Mouse (Mus musculus) E14TG2a.4 (cell line): ENCODE measurements around the gene Ccl22.

Source experiments
- H3K27me3 ChIP-seq: 2 replicates; pipeline ENCODE4 v1.6.1; 2014; ENCODE audit warnings: low read length, control low read depth; ENCODE audit not compliant: insufficient read depth
- H3K36me3 ChIP-seq: 2 replicates; pipeline ENCODE4 v1.6.1; 2014; ENCODE audit warnings: low read length, control low read depth; ENCODE audit not compliant: insufficient read depth
- H3K4me1 ChIP-seq: replicated peaks from 2 replicates; pipeline ENCODE4 v1.6.1; 2014; ENCODE audit warnings: low read depth, low read length, control low read depth
- H3K4me3 ChIP-seq: replicated peaks from 2 replicates; pipeline ENCODE4 v1.5.1; 2014; ENCODE audit warnings: mild to moderate bottlenecking, low read length
- H3K9me3 ChIP-seq: 2 replicates; pipeline ENCODE4 v1.6.1; 2014; ENCODE audit warnings: low read length, control low read depth
- CTCF ChIP-seq: conservative IDR thresholded peaks from 2 replicates; pipeline ENCODE4 v1.5.1; 2014; ENCODE audit warnings: low read length
- NANOG ChIP-seq: IDR thresholded peaks from 2 replicates; pipeline ENCODE4 v1.6.1; 2014; ENCODE audit warnings: borderline replicate concordance, low read length, mixed read lengths
- POU5F1 ChIP-seq: IDR thresholded peaks from 2 replicates; pipeline ENCODE4 v1.6.1; 2014; ENCODE audit warnings: low read length, borderline replicate concordance

Gene Ccl22

DNA sequence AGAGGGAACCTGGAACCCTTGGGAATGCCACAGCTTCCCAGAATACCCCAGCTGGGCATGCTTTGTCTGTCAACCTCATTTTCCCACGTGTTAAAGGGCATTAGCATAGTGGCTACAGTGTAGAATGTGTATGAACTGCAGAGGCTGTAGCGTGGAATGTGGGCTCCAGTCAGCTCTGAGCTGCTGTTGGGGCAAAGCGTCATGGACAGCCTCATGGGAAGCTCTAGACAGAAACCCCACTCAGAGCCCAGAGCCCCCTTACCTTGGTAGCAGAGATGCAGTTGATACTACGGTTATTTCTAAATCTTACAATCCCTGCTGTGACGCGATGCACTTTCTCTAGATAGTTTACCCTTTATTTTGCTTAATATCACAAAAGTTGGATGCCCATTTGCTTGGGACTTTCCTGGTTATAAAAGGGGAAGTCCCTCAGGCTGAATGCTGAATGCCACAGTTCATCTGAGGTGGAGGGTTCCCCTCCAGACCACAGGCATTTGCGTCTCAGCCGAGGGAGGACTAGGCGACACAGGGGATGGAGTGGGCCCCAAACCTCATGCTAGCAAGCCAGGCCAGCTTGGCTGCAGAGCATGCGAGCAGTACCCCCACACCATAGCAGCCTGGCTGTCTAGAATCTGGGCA is 33.6 kb downstream of the Ccl22 start:
- Histone ChIP-seq H3K27me3 (peaks cover 46% of the 10 kb centered on the region), H3K9me3 (no peaks in the 10 kb centered on the region), H3K4me3 (no peak overlapping the region), H3K36me3 (no peaks in the 10 kb centered on the region), H3K4me1 (peaks cover 30% of the 10 kb centered on the region)
- TF ChIP-seq CTCF (no peak), POU5F1 (no peak), NANOG (no peak)

DNA sequence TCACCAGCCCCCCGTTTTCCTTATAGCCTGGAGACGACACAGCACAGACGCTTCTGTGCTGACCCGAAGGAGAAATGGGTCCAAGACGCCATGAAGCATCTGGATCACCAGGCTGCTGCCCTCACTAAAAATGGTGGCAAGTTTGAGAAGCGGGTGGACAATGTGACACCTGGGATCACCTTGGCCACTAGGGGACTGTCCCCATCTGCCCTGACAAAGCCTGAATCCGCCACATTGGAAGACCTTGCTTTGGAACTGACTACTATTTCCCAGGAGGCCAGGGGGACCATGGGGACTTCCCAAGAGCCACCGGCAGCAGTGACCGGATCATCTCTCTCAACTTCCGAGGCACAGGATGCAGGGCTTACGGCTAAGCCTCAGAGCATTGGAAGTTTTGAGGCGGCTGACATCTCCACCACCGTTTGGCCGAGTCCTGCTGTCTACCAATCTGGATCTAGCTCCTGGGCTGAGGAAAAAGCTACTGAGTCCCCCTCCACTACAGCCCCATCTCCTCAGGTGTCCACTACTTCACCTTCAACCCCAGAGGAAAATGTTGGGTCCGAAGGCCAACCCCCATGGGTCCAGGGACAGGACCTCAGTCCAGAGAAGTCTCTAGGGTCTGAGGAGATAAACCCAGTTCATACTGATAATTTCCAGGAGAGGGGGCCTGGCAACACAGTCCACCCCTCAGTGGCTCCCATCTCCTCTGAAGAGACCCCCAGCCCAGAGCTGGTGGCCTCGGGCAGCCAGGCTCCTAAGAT is 34.3 kb downstream of the Ccl22 start:
- TF ChIP-seq POU5F1, result no peak
- no peak for TF ChIP-seq CTCF
- peak overlapping the region; percentile 56; the same call in 1 of the 2 replicates for H3K4me3 ChIP-seq
- H3K9me3 ChIP-seq, result no peaks in the 10 kb centered on the region
- no peaks in the 10 kb centered on the region for H3K36me3 ChIP-seq
- peaks cover 37% of the 10 kb centered on the region for H3K4me1 ChIP-seq
- peaks cover 46% of the 10 kb centered on the region for H3K27me3 ChIP-seq

DNA sequence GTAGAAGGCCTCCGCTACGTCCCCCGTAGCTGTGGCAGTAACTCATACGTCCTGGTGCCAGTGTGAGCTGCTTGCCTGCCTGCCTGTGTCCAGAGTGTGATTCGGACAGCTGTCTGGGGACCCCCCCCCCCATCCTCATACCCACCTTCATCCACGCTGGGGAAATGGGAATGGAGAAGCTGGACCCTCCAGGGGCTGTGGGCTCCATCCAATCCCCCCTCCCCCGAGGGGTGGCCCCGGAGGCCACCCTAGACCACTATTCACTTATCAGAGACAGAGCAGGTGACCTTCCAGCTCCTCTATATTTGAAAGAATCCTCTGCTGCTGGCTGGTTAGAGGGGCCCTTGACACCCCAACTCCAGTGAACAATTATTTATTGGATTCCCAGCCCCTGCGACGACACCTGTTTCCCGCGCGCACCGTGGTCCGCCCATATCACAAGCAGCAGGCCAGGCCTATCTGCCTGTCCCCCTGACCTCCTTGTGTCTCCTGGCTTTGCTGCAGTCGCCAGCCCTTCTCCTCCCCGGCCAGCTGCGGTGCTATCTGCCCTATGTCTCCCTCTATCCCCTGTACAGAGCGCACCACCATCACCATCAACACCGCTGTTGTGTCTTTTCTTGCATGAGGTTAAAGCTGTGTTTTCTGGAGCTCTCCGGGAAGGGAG is 35.2 kb downstream of the Ccl22 start:
- TF ChIP-seq CTCF (no peak), NANOG (no peak), POU5F1 (no peak)

DNA sequence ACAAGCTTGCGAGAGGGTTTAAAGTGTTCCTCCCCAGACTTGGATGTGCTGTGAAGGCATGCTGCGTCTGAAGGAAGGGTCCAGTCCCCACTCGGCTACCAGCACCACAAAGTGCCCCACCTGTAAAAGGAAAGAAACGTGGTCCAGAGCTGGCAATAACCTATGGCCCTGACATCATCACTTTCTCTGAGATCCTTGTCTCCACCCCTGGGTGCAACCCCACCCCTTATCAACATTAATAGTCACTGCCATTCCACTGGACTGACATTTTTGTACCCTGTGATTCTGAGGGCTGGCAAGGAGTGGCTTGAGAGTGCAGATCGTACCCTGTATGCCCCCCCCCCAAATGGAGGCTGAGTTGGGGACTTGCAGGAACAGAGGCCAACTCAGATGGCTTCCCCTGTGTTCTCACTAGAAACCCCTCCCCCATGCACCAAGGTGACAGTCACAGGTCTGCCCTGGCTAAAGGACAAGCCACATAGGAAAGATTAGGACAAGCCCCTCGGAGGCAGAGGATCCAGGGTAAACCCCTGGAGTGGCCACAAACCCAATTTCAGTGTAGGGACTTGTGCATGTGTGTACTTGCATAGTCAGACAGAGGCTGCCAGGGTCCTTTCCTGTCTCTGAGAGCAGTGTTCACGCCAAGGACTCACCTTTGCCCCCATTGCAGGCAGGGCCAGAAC is 35.9 kb downstream of the Ccl22 start:
- H3K4me1 ChIP-seq, result peaks cover 51% of the 10 kb centered on the region
- H3K36me3 ChIP-seq, result no peaks in the 10 kb centered on the region
- peaks cover 31% of the 10 kb centered on the region for H3K27me3 ChIP-seq
- peak overlapping the region; percentile 56 for H3K4me3 ChIP-seq
- TF ChIP-seq CTCF (no peak), POU5F1 (no peak), NANOG (no peak)
- no peaks in the 10 kb centered on the region for H3K9me3 ChIP-seq

More for the DNA sequence above, 35.2 kb downstream of the Ccl22 start:
- Histone ChIP-seq H3K4me3 (peak overlapping the region; percentile 56), H3K36me3 (no peaks in the 10 kb centered on the region), H3K4me1 (peaks cover 47% of the 10 kb centered on the region), H3K27me3 (peaks cover 37% of the 10 kb centered on the region), H3K9me3 (no peaks in the 10 kb centered on the region)

DNA sequence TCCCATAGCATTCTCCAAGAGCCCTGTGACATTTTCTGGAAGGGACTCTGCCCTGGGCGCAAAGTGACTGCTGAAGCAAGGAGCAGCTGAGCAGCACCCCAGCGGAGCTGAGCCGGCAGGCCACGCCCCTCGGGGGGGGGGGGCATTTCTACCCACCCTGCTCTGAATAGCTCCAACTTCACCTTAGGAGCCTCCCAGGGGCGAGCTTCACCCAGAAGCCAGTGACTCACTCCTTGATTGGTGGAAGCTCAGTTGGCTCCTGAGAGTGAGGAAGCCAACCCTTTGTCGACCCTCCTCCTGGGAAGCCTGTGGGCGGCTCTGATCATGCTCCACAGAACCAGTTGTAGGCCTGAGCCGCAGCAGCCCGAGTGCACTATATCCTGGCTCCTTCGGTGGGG is 36.4 kb downstream of the Ccl22 start:
- no peaks in the 10 kb centered on the region for H3K36me3 ChIP-seq
- no peaks in the 10 kb centered on the region for H3K9me3 ChIP-seq
- peaks cover 28% of the 10 kb centered on the region for H3K27me3 ChIP-seq
- TF ChIP-seq POU5F1 (no peak), CTCF (no peak), NANOG (no peak)
- peaks cover 56% of the 10 kb centered on the region for H3K4me1 ChIP-seq
- H3K4me3 ChIP-seq, result peak overlapping the region; percentile 56

DNA sequence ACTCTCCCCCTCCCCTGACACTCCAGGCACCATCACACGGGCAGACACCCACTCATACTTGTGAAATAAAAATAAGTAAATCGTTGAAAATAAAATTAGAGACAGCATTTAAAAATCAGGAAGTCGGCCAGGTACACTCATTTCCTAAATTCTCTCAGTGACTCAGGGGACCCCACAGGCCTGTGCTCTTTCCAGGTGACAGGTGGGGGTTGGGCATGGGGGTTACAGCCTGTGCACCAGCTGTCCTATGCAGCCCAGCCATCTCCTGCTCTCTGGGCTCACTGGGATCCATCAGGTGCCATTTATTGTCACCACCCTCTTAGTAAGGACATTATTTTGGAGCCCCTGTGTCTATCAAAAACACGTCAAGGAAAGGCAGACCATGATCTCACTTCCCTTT is 38.5 kb downstream of the Ccl22 start:
- Histone ChIP-seq H3K27me3 (peaks cover 18% of the 10 kb centered on the region), H3K36me3 (no peaks in the 10 kb centered on the region), H3K4me3 (no peak overlapping the region), H3K4me1 (peaks cover 72% of the 10 kb centered on the region), H3K9me3 (no peaks in the 10 kb centered on the region)
- TF ChIP-seq POU5F1, result no peak
- TF ChIP-seq NANOG, result no peak
- TF ChIP-seq CTCF, result no peak

DNA sequence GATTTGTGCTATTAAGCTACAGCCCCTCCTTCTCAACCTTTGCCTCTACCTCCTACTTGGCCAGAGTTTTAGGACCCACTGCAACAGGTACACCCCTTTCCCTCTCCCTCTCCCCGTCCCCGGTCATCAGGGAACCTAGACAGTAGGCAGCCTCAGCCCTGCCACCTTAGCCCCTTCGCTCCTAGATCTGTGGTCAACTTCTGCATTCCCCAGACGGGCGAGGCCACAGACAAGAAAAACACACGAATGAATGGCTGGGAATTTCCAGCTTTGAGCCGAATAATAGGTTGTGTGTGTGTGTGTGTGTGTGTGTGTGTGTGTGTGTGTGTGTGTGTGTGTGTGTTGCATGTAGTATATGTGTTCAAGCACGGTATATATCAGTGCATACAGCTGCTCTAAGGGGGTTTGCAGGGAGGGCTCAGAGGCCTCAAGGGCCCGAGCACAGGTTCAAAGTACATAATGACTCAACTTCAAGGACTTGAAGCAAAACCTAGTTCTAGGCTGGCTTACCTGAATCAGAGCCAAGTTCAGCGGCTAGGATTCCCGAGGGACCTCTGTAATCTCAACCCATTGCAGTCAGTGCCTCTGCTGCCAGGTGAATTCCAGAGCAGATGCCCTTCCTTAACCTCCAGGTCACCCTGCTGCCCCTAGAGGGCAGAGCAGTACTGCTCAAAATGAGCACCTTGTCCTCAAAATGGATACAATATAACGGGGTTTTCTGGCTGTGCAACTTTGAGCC is 40.0 kb downstream of the Ccl22 start:
- Histone ChIP-seq H3K36me3 (no peaks in the 10 kb centered on the region), H3K4me3 (no peak overlapping the region), H3K27me3 (peaks cover 4% of the 10 kb centered on the region; the same call in 1 of the 2 replicates), H3K4me1 (peaks cover 73% of the 10 kb centered on the region), H3K9me3 (no peaks in the 10 kb centered on the region)
- no peak for TF ChIP-seq NANOG
- peak; percentile 53 for TF ChIP-seq CTCF
- no peak for TF ChIP-seq POU5F1

DNA sequence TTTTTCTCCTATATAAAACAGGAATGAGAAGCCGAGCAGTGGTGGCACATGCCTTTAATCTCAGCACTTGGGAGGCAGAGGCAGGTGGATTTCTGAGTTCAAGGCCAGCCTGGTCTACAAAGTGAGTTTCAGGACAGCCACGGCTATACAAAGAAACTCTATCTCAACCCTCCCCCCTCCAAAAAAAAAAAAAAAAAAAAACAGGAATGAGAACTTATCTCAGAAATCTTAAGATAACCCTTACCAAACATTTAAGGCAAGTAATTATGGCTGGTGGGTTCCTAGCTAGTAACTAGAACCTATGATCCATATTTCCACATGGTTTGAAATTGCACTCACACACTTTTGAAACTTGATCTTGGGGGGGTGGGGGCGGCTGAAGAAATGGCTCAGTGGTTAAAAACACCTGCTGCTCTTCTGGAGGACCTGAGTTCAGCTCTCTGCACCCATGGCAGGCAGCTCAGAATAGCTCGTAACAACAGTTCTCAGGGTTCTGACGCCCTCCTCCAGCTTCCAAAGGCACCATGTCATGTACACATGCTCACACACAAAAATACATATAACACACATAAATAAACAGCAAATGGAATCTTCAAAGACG is 40.7 kb downstream of the Ccl22 start:
- H3K4me3 ChIP-seq, result no peak overlapping the region
- H3K27me3 ChIP-seq, result 0 out of 2 replicates have a peak, but pooled peaks cover 3% of the 10 kb centered on the region
- no peaks in the 10 kb centered on the region for H3K9me3 ChIP-seq
- peaks cover 66% of the 10 kb centered on the region for H3K4me1 ChIP-seq
- no peaks in the 10 kb centered on the region for H3K36me3 ChIP-seq
- TF ChIP-seq NANOG (no peak), POU5F1 (no peak), CTCF (no peak)
